Mouse (Mus musculus) heart, adult 18-20 months (tissue): ENCODE measurements at regions not wholly inside any gene's neighbourhood (a gene's known extent, or its start where the extent isn't known, plus 50 kb on each side); places are given as distances from the start of the nearest gene placed in this dataset.
"Not testable (repeated sequence)": the region's sequence is repeated elsewhere in the genome, so short reads cannot be mapped to it uniquely, and the experiment has no call there.

Source experiments
- DNase-seq, 2 experiments: peaks; one replicate each; pipeline ENCODE4 v3.0.0; 2021 to 2022; ENCODE audit warnings: mixed read lengths in 1 of 2

GRCm38 (mm10) chr8:60728339-60728738 lies 95.7 kb downstream of the Mfap3l start:
- no peak for DNase-seq

GRCm38 (mm10) chr8:60732545-60732944 lies 99.9 kb downstream of the Mfap3l start:
- no peak for DNase-seq

- no peak for DNase-seq
These were observed 103.3 kb downstream of the Mfap3l start for GRCm38 (mm10) chr8:60735961-60736360.

- no peak for DNase-seq
These were observed 103.8 kb downstream of the Mfap3l start for GRCm38 (mm10) chr8:60736401-60736800.

GRCm38 (mm10) chr8:60736913-60737312 lies 104.3 kb downstream of the Mfap3l start:
- no peak for DNase-seq

GRCm38 (mm10) chr8:60737616-60738015 lies 105.0 kb downstream of the Mfap3l start:
- DNase-seq, result no peak

GRCm38 (mm10) chr8:60745877-60746276 lies 113.2 kb downstream of the Mfap3l start:
- DNase-seq, result peak in 1 of 2 experiments; percentile 3

GRCm38 (mm10) chr8:60746486-60746885 lies 113.9 kb downstream of the Mfap3l start:
- peak in 1 of 2 experiments; percentile 3 for DNase-seq

- DNase-seq, result no peak
These were observed 123.2 kb downstream of the Mfap3l start for GRCm38 (mm10) chr8:60755704-60756415.

- DNase-seq, result no peak
These were observed 126.3 kb upstream of the Hpf1 start for GRCm38 (mm10) chr8:60763959-60764358.

GRCm38 (mm10) chr8:60773350-60773749 lies 116.9 kb upstream of the Hpf1 start:
- no peak for DNase-seq

- DNase-seq, result not testable (repeated sequence)
These were observed 114.0 kb upstream of the Hpf1 start for GRCm38 (mm10) chr8:60776251-60776650.

GRCm38 (mm10) chr8:60785049-60785448 lies 105.2 kb upstream of the Hpf1 start:
- DNase-seq, result no peak

- DNase-seq, result no peak
These were observed 99.8 kb upstream of the Hpf1 start for GRCm38 (mm10) chr8:60790453-60790852.

GRCm38 (mm10) chr8:60792518-60792917 lies 97.7 kb upstream of the Hpf1 start:
- DNase-seq, result no peak

GRCm38 (mm10) chr8:60804787-60805186 lies 85.4 kb upstream of the Hpf1 start:
- DNase-seq, result no peak

- no peak for DNase-seq
These were observed 83.4 kb upstream of the Hpf1 start for GRCm38 (mm10) chr8:60806772-60807171.

GRCm38 (mm10) chr8:60809806-60810205 lies 80.4 kb upstream of the Hpf1 start:
- no peak for DNase-seq

- DNase-seq, result no peak
These were observed 79.3 kb upstream of the Hpf1 start for GRCm38 (mm10) chr8:60810955-60811354.

GRCm38 (mm10) chr8:60825676-60826442 lies 64.4 kb upstream of the Hpf1 start:
- no peak for DNase-seq

GRCm38 (mm10) chr8:60827241-60827640 lies 63.0 kb upstream of the Hpf1 start:
- no peak for DNase-seq

- DNase-seq, result no peak
These were observed 61.1 kb upstream of the Hpf1 start for GRCm38 (mm10) chr8:60829093-60829492.

GRCm38 (mm10) chr8:60830556-60830955 lies 59.7 kb upstream of the Hpf1 start:
- no peak for DNase-seq

GRCm38 (mm10) chr8:60838526-60838925 lies 51.7 kb upstream of the Hpf1 start:
- no peak for DNase-seq
